Mouse (Mus musculus): ENCODE data around the gene Gtf2f1. TPM values are rescaled to one million over a fixed set of nuclear protein-coding genes. Genes with fewer than 3 reads are reported as not detected.

Gene Gtf2f1
- total and polyA plus RNA-seq, 3 experiments: 145 to 171 TPM; not detected in 1

DNA sequence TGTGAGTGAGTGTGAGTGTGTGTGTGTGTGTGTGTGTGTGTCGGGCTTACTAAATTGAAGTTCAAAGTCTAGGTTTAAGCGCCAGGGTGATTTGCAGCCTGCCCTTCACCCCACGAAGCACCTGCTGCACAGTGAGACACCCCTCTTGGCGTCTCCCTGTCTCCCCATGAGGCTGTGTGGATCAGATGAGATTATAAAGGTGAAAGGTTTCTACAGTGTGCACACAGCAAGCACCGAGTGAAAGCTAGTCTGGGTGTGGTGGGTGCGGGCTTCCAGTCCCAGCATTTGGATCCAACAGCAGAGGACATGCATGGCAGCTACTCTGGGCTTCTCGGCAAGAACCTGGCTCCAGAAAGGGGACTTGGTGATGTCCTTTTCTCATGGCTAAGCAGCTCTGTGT lies 30.0 kb downstream of the Gtf2f1 start:
- no peaks in the 10 kb centered on the region; a peak in 1 of 4 replicates for H3K27me3 ChIP-seq (ENCODE audit: control insufficient read depth in 1 of 2, insufficient read depth in 2 of 2, low read length in 2 of 2)

GRCm38 (mm10) chr17:56979524-56979923 lies 31.6 kb downstream of the Gtf2f1 start:
- H3K4me3 ChIP-seq (ENCODE audit: control insufficient read depth in 1 of 2, insufficient read depth in 1 of 2, low read depth in 2 of 2, low read length in 2 of 2): no peak overlapping the region
- DNase-seq (ENCODE audit: low read depth, low spot score): no peak

More for the DNA sequence above, 30.0 kb downstream of the Gtf2f1 start:
- Histone ChIP-seq H3K4me1 (ENCODE audit: control insufficient read depth in 1 of 2, insufficient read depth in 2 of 2, low read length in 2 of 2) (no peaks in the 10 kb centered on the region), H3K4me3 (ENCODE audit: control insufficient read depth in 1 of 2, insufficient read depth in 1 of 2, low read depth in 2 of 2, low read length in 2 of 2) (no peak overlapping the region), H3K9ac (ENCODE audit: control insufficient read depth, low read depth, low read length, poor library complexity, severe bottlenecking) (no peak overlapping the region), H3K27ac (ENCODE audit: control insufficient read depth, low read depth, low read length) (no peak overlapping the region), H3K9me3 (replicated peaks; ENCODE audit: insufficient read depth, low read length) (no peaks in the 10 kb centered on the region), H3K36me3 (ENCODE audit: control insufficient read depth in 1 of 2, insufficient read depth in 2 of 2, low read length in 2 of 2) (no peaks in the 10 kb centered on the region), H3K79me2 (ENCODE audit: control insufficient read depth, insufficient read depth, low read length, poor library complexity) (no peaks in the 10 kb centered on the region)
- TF ChIP-seq HCFC1 (IDR thresholded peaks at IDR 0.05; ENCODE audit: low read depth, low read length): no peak
- TF ChIP-seq ZMIZ1 (IDR thresholded peaks at IDR 0.05; ENCODE audit: low read depth, low read length): no peak
- no peak for TF ChIP-seq NRF1 (IDR thresholded peaks at IDR 0.05; ENCODE audit: insufficient read depth, low read depth, low read length, poor library complexity, severe bottlenecking)
- no peak for TF ChIP-seq MAX (IDR thresholded peaks at IDR 0.05; ENCODE audit: low read length)
- TF ChIP-seq ELF1 (IDR thresholded peaks at IDR 0.05; ENCODE audit: low read depth, low read length): no peak
- no peak for TF ChIP-seq SMC3 (IDR thresholded peaks at IDR 0.05; ENCODE audit: low read depth, low read length)
- no peak for TF ChIP-seq POLR2A (IDR thresholded peaks at IDR 0.05; ENCODE audit: control insufficient read depth in 1 of 2, insufficient read depth in 1 of 2, low read depth in 1 of 2, low read length in 2 of 2, poor library complexity in 1 of 2)
- no peak for TF ChIP-seq MAZ (IDR thresholded peaks at IDR 0.05; ENCODE audit: low read depth, low read length)
- no peak for TF ChIP-seq BHLHE40 (IDR thresholded peaks at IDR 0.05; ENCODE audit: borderline replicate concordance, low read depth, low read length)
- TF ChIP-seq CHD1 (IDR thresholded peaks at IDR 0.05; ENCODE audit: low read depth, low read length): no peak
- no peak for TF ChIP-seq CHD2 (IDR thresholded peaks at IDR 0.05; ENCODE audit: low read length)
- TF ChIP-seq TAL1 (IDR thresholded peaks at IDR 0.05; ENCODE audit: low read length): no peak
- TF ChIP-seq USF2 (IDR thresholded peaks at IDR 0.05; ENCODE audit: borderline replicate concordance in 1 of 2, insufficient read depth in 1 of 2, low read depth in 1 of 2, low read length in 2 of 2): no peak
- no peak for TF ChIP-seq POLR2AphosphoS2 (IDR thresholded peaks at IDR 0.05; ENCODE audit: low read length)
- no peak for TF ChIP-seq EP300 (IDR thresholded peaks at IDR 0.05; ENCODE audit: low read depth in 1 of 2, low read length in 2 of 2)
- DNase-seq (ENCODE audit: low read depth, low spot score): no peak

More at GRCm38 (mm10) chr17:56979524-56979923, 31.6 kb downstream of the Gtf2f1 start:
- Histone ChIP-seq H3K9ac (ENCODE audit: control insufficient read depth, low read depth, low read length, poor library complexity, severe bottlenecking) (no peak overlapping the region), H3K9me3 (replicated peaks; ENCODE audit: insufficient read depth, low read length) (no peaks in the 10 kb centered on the region), H3K36me3 (ENCODE audit: control insufficient read depth in 1 of 2, insufficient read depth in 2 of 2, low read length in 2 of 2) (no peaks in the 10 kb centered on the region), H3K27me3 (ENCODE audit: control insufficient read depth in 1 of 2, insufficient read depth in 2 of 2, low read length in 2 of 2) (no peaks in the 10 kb centered on the region; a peak in 1 of 4 replicates), H3K27ac (ENCODE audit: control insufficient read depth, low read depth, low read length) (no peak overlapping the region), H3K4me1 (ENCODE audit: control insufficient read depth in 1 of 2, insufficient read depth in 2 of 2, low read length in 2 of 2) (no peaks in the 10 kb centered on the region), H3K79me2 (ENCODE audit: control insufficient read depth, insufficient read depth, low read length, poor library complexity) (no peaks in the 10 kb centered on the region)
- TF ChIP-seq SMC3 (IDR thresholded peaks at IDR 0.05; ENCODE audit: low read depth, low read length) (no peak), POLR2AphosphoS5 (IDR thresholded peaks at IDR 0.05; ENCODE audit: borderline replicate concordance, low read depth, low read length) (no peak)
